Mouse (Mus musculus) limb, embryonic 15.5 days (tissue): ENCODE results near the gene Ubn2. TPM values are rescaled to one million over a fixed set of nuclear protein-coding genes. Genes with fewer than 3 reads are reported as not detected.

Experiments used
- microRNA-seq: library from miRNA; unstranded; fragments of <30 nt; microRNA quantifications from one replicate; pipeline ENCODE4, GENCODE M21; 2016
- polyA plus RNA-seq: library from polyadenylated mRNA; unstranded; fragments of >200 nt; fragmentation: Nextera tagmentation; extraction: Ambion mirVana; gene quantifications from 2 replicates; pipeline ENCODE4 v1.2.1, GENCODE M21; 2015

Gene Ubn2
- polyA plus RNA-seq, 1 experiment from 2014 or later, result 15.5 TPM

Small RNAs within 50 kb of the gene (microRNA-seq; reads per million reads assigned to microRNA genes)
- not detected for gene Mir7670

Other genes starting within 250 kb of the Ubn2 start
- gene D630045J12Rik, start 179.9 kb upstream of the Ubn2 start, polyA plus RNA-seq, result 3.9 and 4.9 TPM in 2 replicates
- gene Zc3hav1l, start 134.7 kb upstream of the Ubn2 start, polyA plus RNA-seq, result 8.7 and 11.0 TPM in 2 replicates
- 7.5 and 8.1 TPM in 2 replicates for gene Zc3hav1, start 79.3 kb upstream of the Ubn2 start, polyA plus RNA-seq
- 5.6 and 6.0 TPM in 2 replicates for gene Ttc26, start 52.5 kb upstream of the Ubn2 start, polyA plus RNA-seq
- gene Fmc1, start 99.6 kb downstream of the Ubn2 start, polyA plus RNA-seq, result 79.5 and 86.9 TPM in 2 replicates
- gene Luc7l2, start 117.4 kb downstream of the Ubn2 start, polyA plus RNA-seq, result 36.1 and 41.9 TPM in 2 replicates
- 3.8 and 4.4 TPM in 2 replicates for gene Klrg2, start 203.3 kb downstream of the Ubn2 start, polyA plus RNA-seq
- gene Clec2l, start 229.1 kb downstream of the Ubn2 start, polyA plus RNA-seq, result 2.1 and 2.5 TPM in 2 replicates